Mouse (Mus musculus) megakaryocyte, adult 5-6 weeks (primary cell): ENCODE results near the gene Car15. TPM values are rescaled to one million over a fixed set of nuclear protein-coding genes. Genes with fewer than 3 reads are reported as not detected.

ENCODE experiments used
- ATAC-seq: 2 replicates; pipeline ENCODE4 v1.8.0; 2016; ENCODE audit warnings: mild to moderate bottlenecking, inconsistent platforms; ENCODE audit not compliant: poor library complexity, severe bottlenecking
- total RNA-seq, 2 experiments: library from RNA; stranded (forward) in 1 of 2; stranded (reverse) in 1 of 2; fragments of 153-499, 151-499 nt in 1 of 2; fragments of 221-1000, 200-1000 nt in 1 of 2; gene quantifications; 2 replicates each; pipeline versions ENCODE4 v1.2.3 to v1.2.4; 2015 to 2017

Gene Car15
- total RNA-seq, 2 experiments from 2014 or later = 1.7 to 4.1 TPM

DNA sequence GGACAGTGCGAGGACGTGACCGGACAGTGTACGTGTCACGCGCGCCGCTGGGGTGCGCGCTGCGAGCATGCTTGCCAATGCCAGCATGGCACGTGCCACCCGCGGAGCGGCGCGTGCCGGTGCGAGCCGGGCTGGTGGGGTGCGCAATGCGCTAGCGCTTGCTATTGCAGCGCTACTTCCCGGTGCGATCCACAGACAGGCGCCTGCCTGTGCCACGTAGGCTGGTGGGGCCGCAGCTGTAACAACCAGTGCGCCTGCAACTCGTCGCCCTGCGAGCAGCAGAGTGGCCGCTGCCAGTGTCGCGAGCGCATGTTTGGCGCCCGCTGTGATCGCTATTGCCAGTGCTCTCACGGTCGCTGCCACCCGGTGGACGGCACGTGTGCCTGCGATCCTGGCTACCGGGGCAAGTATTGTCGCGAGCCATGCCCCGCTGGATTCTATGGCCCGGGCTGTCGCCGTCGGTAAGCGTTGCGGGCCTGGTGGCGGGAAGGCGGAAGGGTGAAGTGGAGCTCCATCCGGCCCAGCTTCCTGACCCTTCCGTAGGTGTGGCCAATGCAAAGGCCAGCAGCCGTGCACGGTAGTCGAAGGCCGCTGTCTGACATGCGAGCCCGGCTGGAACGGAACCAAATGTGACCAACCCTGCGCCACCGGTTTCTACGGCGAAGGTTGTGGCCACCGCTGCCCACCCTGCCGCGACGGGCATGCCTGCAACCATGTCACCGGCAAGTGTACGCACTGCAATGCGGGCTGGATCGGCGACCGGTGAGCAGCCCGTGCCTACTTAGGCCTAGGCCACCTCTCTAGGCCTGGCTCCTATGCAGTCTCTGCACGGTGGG lies 35.1 kb downstream of the Car15 start:
- ATAC-seq = peak; percentile 43; the same call in 1 of the 2 replicates

DNA sequence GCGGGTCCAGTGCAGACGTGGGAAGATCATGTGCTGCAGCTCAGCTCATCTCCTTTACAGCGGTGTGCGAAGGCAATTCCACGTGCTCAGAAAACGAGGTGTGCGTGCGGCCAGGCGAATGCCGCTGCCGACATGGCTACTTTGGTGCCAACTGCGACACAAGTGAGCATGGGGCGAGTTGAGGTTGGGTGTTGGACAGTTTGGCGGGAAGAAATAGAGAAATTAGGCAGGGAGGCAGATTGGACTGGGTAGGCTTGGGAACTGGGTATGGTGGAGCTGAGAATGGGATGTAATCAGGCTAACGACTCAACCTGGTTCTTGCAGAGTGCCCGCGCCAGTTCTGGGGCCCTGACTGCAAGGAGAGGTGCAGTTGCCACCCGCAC lies 35.7 kb downstream of the Car15 start:
- no peak for ATAC-seq

DNA sequence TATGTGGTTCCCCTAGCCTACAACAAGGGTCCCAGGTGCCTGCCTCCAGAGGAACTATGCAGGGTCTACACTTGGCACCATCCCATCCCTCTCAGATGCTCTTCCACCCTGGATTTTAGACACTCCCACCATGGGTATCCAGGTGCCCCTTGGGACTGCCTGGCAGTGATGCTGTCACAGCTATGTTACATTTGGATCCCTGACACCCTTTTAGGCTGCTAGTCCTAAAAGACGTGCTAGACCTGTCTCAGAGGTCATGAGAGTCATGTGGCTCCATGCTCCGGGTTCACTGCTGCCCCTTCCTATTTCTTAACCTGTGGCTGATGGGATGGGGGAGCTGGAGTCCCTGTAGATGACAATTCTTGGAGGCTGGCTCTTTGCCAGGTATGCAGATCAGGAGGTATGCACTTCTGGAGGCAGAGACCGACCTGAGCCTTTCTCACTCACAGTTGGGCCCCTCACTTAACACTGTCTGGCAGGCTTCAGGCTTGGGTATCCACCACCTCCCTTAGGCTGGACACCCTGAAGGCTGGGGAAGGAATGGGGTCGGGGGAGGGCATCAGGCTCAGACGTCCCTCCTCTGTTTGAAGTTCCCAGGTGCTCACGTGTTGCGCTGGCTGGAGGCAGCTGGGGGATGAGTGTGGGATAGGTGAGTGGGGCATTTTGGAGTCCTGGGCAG lies 36.2 kb downstream of the Car15 start:
- no peak for ATAC-seq

DNA sequence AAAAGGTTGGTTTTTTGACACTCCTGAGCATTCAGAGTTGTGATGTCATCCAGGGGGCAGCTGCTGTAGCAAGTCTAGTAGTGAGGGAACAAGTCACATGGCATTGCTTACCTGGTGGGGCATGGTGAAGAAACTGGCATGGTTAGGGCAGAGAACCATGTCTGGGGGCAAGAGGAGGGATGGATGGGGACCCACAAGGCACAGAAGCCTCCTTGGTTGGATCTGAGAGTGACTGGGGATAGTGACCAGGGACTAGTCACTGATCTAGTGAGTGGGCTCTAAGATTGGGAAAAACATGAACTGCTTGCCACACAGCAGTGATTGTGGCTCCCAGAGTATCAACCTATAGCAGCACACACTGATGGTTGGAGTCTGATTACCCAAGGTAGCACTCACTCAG lies 38.6 kb downstream of the Car15 start:
- ATAC-seq = no peak

DNA sequence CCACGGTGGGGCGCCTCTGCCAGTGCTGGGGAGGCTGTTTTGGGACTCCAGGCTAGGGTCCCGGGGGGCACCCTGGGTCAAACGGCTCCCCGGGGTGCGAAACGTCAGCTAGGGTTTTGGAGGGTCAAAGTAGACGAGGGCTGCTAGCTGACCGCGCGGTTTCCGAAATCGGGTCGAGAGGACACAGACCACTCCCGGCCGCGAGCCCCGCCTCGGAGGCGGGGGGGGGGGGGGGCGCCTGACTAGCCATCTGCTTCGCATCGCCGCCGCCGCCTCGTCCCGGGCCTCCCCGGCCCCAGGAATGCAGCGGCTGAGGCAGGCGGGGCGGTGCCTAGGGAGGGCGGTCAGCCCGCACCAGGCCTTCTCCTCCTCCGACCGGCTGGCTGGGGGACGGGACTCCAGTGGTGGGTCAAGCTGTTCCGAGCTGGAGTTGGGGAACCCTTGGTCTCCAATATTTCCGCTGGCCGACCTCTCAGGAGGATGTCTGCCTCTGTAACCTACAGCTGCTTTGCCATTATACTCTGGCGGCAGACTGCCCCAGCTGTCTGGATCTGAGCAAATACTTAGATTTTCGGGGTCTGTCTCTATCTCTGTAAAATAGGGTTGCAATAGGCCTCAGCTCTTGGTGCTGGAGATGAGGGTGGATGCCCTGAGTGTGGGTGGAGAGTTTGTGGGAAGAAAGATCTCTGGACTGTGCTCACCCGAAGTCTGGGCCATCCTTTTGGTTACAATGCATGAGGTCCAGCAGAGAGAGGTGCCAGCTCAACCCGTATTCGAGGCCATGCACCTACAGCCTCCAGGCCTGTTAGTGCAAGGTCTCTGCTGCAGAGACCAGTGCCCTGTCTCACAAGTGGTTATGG lies 39.6 kb downstream of the Car15 start:
- no peak for ATAC-seq

DNA sequence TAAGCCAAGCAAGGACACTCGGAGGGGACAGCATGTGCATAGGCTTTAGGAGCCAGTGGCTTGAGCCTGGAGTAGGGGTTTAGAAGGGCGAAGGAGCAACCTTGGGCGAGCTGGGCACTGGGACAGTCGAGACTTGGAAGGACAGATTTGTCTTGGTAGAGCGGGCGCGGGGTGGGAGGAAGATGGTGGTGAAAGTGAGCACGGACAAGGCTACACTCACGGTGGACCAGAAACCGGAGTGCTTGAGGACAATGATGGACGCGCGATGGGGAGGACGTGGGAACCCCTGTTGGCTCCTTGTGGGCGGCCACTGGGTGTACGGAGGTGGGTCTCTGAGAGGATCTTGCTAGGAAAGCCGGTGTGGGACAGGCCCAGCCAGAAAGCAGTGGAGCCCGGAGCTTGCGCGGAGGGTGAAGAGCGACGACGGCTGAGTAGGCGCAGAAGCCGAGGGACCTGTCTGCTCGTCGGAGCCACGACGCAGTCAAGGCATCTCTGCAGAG lies 40.3 kb downstream of the Car15 start:
- ATAC-seq = no peak

DNA sequence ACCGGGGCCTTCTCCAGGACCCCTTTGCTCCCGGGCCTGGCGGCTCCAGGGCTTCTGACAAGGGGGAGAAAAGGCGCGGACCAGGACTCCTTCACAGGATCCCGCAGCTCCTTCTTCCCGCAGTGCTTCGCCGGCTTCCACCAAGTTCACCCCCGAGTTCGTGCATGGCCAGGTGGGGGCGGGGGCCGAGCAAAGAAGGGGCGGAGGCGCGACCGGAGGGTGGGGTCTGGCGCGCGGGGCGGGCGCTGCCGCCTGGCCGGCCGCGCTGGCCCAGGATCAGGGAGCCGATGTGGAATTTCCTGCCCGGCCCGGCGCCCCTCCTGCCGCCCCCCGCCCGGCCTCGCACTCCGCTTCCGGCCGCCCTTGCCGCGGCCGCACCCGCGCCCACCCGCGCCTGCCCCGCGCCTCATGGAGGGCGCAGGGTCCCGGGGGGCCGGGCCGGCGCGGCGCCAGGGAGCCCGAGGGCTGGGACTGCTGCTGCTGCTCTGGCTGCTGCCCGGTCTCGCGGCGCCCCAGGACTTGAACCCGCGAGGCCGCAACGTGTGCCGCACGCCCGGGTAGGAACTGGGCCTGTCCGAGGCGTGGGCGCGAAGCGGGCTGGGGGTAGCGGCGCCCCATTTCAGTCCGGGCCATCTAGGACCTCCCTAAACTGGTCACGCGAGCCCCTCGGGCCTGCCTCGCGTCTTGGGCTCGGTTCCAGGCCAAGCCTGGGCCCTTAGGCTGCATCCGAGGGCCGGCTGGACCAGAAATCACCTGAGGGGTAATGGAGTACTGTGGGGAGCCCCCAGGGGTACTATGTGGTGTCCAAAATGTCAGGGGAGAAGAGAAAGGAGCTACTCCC lies 41.0 kb downstream of the Car15 start, which contains the start of gene Scarf2:
Gene Scarf2, plus strand, starts transcription at position 312 of the 841 bp plus-strand sequence.
- ATAC-seq = no peak

DNA sequence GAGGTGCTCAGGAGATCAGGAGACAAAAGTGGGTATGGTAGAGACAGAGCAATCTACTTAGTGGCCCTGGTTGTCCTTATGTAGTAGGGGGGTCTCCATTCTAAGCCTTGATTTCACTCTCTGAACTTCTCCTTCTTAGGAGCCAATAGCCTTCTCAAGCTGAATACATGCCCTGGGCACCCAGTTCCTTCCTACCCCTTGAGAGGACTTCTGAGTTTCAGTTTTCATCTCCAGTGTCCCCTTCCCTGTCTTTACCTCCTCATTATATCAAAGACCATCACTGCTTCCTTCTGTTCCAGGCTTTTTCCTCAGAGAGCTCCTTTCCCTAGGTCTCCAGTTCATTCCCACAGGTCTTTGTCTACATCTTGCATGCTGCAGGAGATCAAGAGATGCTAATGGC lies 41.6 kb downstream of the Car15 start:
- ATAC-seq = no peak

DNA sequence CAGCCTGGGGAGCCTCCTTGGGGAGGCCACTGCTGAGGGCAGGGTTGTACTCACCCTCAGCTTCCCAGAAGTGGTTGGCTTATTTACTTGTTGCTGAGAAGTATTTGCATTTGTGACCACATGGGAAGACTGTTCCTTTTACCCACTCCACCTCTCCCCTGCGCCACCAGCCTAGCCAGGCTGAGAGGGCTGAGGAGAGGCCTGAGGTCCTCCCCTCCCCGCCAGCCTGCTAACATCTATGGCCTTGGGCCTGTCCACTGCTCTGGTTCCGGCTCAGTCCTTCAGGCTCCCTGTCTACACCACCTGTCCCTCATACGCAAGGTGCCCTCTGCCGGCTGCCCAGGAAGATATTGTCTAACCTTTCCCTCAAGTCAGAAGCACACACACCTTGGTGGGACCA lies 42.5 kb downstream of the Car15 start:
- no peak for ATAC-seq

DNA sequence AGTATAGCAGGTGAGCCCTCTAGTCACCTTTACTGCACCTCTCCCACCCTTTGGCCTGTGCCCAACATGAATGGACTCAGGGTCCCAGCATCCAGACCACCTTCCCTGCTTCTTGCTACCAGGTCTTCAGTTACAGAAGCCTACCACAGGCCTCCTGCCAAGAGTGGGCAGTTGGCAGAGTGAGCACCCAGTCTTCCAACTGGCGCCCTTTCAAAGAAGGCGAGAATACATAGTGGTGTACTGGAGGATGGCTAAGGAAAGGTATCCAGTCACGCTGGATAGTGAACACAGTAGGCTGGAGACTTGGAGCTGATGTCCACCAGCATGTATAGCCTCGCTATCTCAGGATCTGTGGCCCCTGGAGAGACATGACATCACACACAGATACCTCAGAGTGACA lies 44.1 kb downstream of the Car15 start:
- no peak for ATAC-seq

DNA sequence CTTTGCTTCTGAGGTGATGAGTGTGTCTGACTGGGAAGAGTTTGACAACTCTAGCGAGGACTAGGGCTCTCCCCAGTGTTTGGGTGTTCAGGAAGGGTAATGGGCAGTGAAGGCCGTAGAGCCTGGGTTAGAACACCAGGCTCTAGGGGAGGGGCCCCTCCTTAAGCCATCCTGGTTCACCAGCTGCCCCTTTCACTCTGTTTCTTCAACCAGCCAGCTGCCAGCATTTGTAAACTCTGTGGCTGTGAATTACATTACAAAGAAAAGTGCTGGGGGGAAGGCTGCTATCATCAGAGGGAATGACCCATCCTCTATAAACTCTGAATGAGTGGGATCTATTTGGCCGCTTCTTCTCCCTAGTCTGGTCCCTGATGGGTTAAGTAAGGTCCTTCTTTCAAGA lies 45.4 kb downstream of the Car15 start:
- no peak for ATAC-seq

DNA sequence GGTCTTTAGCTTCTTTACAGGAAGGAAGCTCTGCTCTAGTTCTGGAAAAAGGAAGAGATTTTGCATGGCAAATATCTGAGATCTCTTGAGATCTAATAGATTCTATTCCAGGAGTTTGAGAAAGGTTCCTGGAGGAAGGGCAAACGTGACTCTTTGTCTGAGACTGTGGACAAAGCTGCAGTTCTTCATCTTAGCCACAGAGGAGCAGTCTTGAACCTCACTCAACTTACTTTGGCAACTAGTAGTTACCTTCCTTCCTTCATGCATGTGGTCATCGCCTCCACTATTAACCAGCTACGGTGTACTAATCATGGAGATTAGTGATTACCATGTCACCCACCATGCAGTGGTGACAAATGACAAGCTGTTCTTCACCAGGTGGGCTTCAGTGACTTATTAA lies 52.8 kb downstream of the Car15 start:
- no peak for ATAC-seq

Other genes starting within 250 kb of the Car15 start
- gene Smpd4, start 219.0 kb downstream of the Car15 start, total RNA-seq (2015) = 35.2 and 35.7 TPM in 2 replicates
- 27.0 and 31.0 TPM in 2 replicates for gene Smpd4, start 219.0 kb downstream of the Car15 start, total RNA-seq (2017)
- 0.36 TPM in 1 of 2 replicates, not detected in the other for gene Ccdc74a, start 191.9 kb downstream of the Car15 start, total RNA-seq (2015)
- gene Ccdc74a, start 191.9 kb downstream of the Car15 start, total RNA-seq (2017) = not detected in 2 replicates
- 61.4 and 67.1 TPM in 2 replicates for gene Med15, start 105.5 kb downstream of the Car15 start, total RNA-seq (2015)
- 28.6 and 49.3 TPM in 2 replicates for gene Med15, start 105.5 kb downstream of the Car15 start, total RNA-seq (2017)
- 5.0 and 6.9 TPM in 2 replicates for gene Klhl22, start 78.7 kb downstream of the Car15 start, total RNA-seq (2015)
- gene Klhl22, start 78.7 kb downstream of the Car15 start, total RNA-seq (2017) = 7.0 and 8.3 TPM in 2 replicates
- 0.07 TPM in 1 of 2 replicates, not detected in the other for gene Scarf2, start 41.1 kb downstream of the Car15 start, total RNA-seq (2015)
- gene Scarf2, start 41.1 kb downstream of the Car15 start, total RNA-seq (2017) = not detected in 2 replicates
- gene B830017H08Rik, start 5.2 kb downstream of the Car15 start, total RNA-seq (2015) = not detected in 2 replicates
- gene B830017H08Rik, start 5.2 kb downstream of the Car15 start, total RNA-seq (2017) = not detected in 2 replicates
- gene Gm20518, start 53.3 kb upstream of the Car15 start, total RNA-seq (2015) = 0.27 and 0.96 TPM in 2 replicates
- gene Gm20518, start 53.3 kb upstream of the Car15 start, total RNA-seq (2017) = 0.04 and 0.37 TPM in 2 replicates
- gene Tssk1, start 55.9 kb upstream of the Car15 start, total RNA-seq (2015) = not detected in 2 replicates
- gene Tssk1, start 55.9 kb upstream of the Car15 start, total RNA-seq (2017) = not detected in 2 replicates
- 16.1 and 20.5 TPM in 2 replicates for gene Dgcr2, start 60.2 kb upstream of the Car15 start, total RNA-seq (2015)
- gene Dgcr2, start 60.2 kb upstream of the Car15 start, total RNA-seq (2017) = 32.9 and 35.6 TPM in 2 replicates
- not detected in 2 replicates for gene Tssk2, start 60.3 kb upstream of the Car15 start, total RNA-seq (2015)
- gene Tssk2, start 60.3 kb upstream of the Car15 start, total RNA-seq (2017) = not detected in 2 replicates
- 8.9 and 10.3 TPM in 2 replicates for gene Ess2, start 73.0 kb upstream of the Car15 start, total RNA-seq (2015)
- gene Ess2, start 73.0 kb upstream of the Car15 start, total RNA-seq (2017) = 14.5 and 17.7 TPM in 2 replicates
- gene Gsc2, start 76.7 kb upstream of the Car15 start, total RNA-seq (2015) = not detected in 2 replicates
- not detected in 2 replicates for gene Gsc2, start 76.7 kb upstream of the Car15 start, total RNA-seq (2017)
- gene Slc25a1, start 89.9 kb upstream of the Car15 start, total RNA-seq (2015) = 7.6 and 11.2 TPM in 2 replicates
- gene Slc25a1, start 89.9 kb upstream of the Car15 start, total RNA-seq (2017) = 16.1 and 24.1 TPM in 2 replicates
- gene Vpreb2, start 142.1 kb upstream of the Car15 start, total RNA-seq (2015) = not detected in 2 replicates
- not detected in 2 replicates for gene Vpreb2, start 142.1 kb upstream of the Car15 start, total RNA-seq (2017)
- 9.8 and 11.4 TPM in 2 replicates for gene Dgcr6, start 214.5 kb upstream of the Car15 start, total RNA-seq (2015)
- gene Dgcr6, start 214.5 kb upstream of the Car15 start, total RNA-seq (2017) = 3.4 and 7.9 TPM in 2 replicates